Mouse (Mus musculus) Patski (cell line): Measurements from ENCODE around the gene Agpat2. TPM values are rescaled to one million over a fixed set of nuclear protein-coding genes. Genes with fewer than 3 reads are reported as not detected.

Source experiments
- ATAC-seq: fragments of 100-300 bp; one replicate; pipeline ENCODE4 v1.8.0; 2021
- CTCF ChIA-PET: fragments of 350-600 bp; sonication (Branson Sonifier 250); formaldehyde crosslinking; loops from one replicate; lab custom pipeline; 2022; ENCODE audit warnings: inconsistent platforms; lab: Charles Lee
- POLR2A ChIA-PET: fragments of 350-600 bp; sonication (Branson Sonifier 250); formaldehyde crosslinking; loops from one replicate; lab custom pipeline; 2022; ENCODE audit warnings: antibody characterized with exemption, inconsistent platforms; lab: Charles Lee
- DNase-seq: peaks from one replicate; pipeline ENCODE4 v3.0.0-alpha.2; 2011; ENCODE audit warnings: low read depth, low spot score
- H3K27me3 ChIP-seq: fragments of 371-371 bp; one replicate; pipeline ENCODE4 v1.5.1; 2021
- CTCF ChIP-seq: fragments of 100-300 bp; IDR thresholded peaks from one replicate; pipeline ENCODE4 v1.5.1; 2021
- in situ Hi-C: fragments of 300-500 bp; cut with MboI; formaldehyde crosslinking; loops from 3 replicates; pipeline ENCODE4 v1.11.1; 2018; ENCODE audit warnings: low pct_unique_long_range_greater_than_20kb, mixed read lengths
- polyA plus RNA-seq: library from polyadenylated mRNA; unstranded; gene quantifications from one replicate; pipeline ENCODE4 v1.2.3, GENCODE M21; 2021

Agpat2 gene
- polyA plus RNA-seq, 1 experiment from 2014 or later, result 41.6 TPM

DNA sequence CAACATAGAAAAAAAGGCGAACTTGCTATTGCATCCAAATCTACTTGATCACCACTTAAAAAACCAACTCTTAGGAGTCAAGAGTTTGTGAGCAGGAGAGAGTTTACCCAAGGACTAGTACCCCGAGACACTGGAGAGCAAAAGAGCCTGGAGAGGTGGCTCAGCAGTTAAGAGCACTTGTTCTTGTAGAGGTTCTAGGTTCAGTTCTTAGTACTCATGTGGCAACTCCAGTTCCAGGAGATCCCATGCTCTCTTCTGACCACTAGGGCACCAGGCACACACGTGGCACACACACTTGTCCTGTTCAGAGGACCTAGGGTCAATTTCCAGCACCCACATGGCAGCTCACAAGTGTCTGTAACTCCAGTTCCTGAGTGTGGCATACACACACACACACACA is 21.9 kb upstream of the Agpat2 start:
- DNase-seq (no peak), ATAC-seq (no peak)
- in situ Hi-C loops, result loop anchor here (25.0 kb wide), 1 partner anchor 786 kb away; no protein-coding TSS in a partner anchor
- TF ChIP-seq CTCF, result no peak
- CTCF ChIA-PET, result interaction anchor here (1.3 kb wide), 1 partner anchor 32 kb away, joined by 3 read pairs; no protein-coding TSS in a partner anchor
- H3K27me3 ChIP-seq, result no peaks in the 10 kb centered on the region
- POLR2A ChIA-PET, result no interaction called here

GRCm38 (mm10) chr2:26625419-26625818 is 21.2 kb upstream of the Agpat2 start:
- no peak for TF ChIP-seq CTCF
- in situ Hi-C loops, result loop anchor here (25.0 kb wide), 1 partner anchor 787 kb away; no protein-coding TSS in a partner anchor
- no peaks in the 10 kb centered on the region for H3K27me3 ChIP-seq
- POLR2A ChIA-PET, result no interaction called here
- ATAC-seq, result no peak
- no peak for DNase-seq
- CTCF ChIA-PET, result interaction anchor here (1.3 kb wide), 1 partner anchor 32 kb away, joined by 3 read pairs; no protein-coding TSS in a partner anchor

GRCm38 (mm10) chr2:26622984-26623383 is 18.8 kb upstream of the Agpat2 start:
- no peak for TF ChIP-seq CTCF
- ATAC-seq, result no peak
- in situ Hi-C loops, result no loop called here
- H3K27me3 ChIP-seq, result no peaks in the 10 kb centered on the region
- DNase-seq, result no peak
- ChIA-PET CTCF (no interaction called here), POLR2A (no interaction called here)

DNA sequence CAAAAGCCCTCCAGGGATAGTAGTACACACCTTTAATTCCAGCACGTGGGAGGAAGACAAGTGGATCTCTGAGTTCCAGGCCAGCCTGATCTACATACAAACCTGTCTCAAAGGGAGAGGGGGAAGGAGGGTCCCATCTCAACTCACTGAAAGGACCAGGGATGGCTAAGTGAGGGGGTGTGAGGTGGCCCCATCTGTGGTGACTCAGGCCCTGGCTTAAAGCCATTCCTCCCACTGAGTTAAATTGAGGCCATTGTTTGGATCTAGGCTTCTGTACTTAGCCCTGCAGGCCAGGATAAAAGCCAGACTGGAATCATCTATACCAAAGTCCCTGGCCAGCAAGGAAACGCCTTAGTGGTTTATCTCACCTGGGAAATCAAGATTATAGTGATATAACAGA is 17.0 kb upstream of the Agpat2 start:
- ChIA-PET POLR2A (no interaction called here), CTCF (no interaction called here)
- TF ChIP-seq CTCF, result no peak
- in situ Hi-C loops, result no loop called here
- ATAC-seq (no peak), DNase-seq (no peak)
- H3K27me3 ChIP-seq, result no peaks in the 10 kb centered on the region

DNA sequence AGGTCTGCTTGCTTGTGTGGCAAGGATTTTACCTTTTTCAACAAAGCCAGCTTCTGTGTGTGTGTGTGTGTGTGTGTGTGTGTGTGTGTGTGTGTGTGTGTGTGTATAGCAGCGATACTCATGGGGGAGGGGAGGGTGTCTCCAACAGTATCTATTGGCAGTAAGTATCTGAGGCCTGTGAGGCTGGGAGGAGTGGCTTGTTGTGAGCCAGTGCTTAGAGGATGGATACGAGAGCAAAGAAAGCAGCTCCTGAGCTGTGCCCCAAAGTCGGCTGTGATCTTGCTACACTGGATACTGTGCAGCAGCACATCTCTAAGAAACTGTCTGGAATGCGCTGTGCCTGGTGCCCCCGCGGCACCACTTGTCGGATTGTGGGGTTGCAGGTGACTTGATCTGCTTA is 13.7 kb upstream of the Agpat2 start:
- ChIA-PET CTCF (no interaction called here), POLR2A (no interaction called here)
- DNase-seq (no peak), ATAC-seq (no peak)
- H3K27me3 ChIP-seq, result no peaks in the 10 kb centered on the region
- no peak for TF ChIP-seq CTCF
- in situ Hi-C loops, result no loop called here

GRCm38 (mm10) chr2:26617331-26617730 is 13.1 kb upstream of the Agpat2 start:
- H3K27me3 ChIP-seq, result no peaks in the 10 kb centered on the region
- in situ Hi-C loops, result no loop called here
- ChIA-PET POLR2A (no interaction called here), CTCF (no interaction called here)
- TF ChIP-seq CTCF, result no peak
- no peak for DNase-seq
- no peak for ATAC-seq

- CTCF ChIA-PET, result no interaction called here
- DNase-seq, result no peak
- no peak for ATAC-seq
- no peaks in the 10 kb centered on the region for H3K27me3 ChIP-seq
- no peak for TF ChIP-seq CTCF
- POLR2A ChIA-PET, result no interaction called here
- in situ Hi-C loops, result no loop called here
These were observed 11.4 kb upstream of the Agpat2 start for GRCm38 (mm10) chr2:26615459-26616124.

GRCm38 (mm10) chr2:26614903-26615302 is 10.7 kb upstream of the Agpat2 start:
- CTCF ChIA-PET, result no interaction called here
- no peak for DNase-seq
- no peaks in the 10 kb centered on the region for H3K27me3 ChIP-seq
- no peak for TF ChIP-seq CTCF
- POLR2A ChIA-PET, result no interaction called here
- ATAC-seq, result no peak
- in situ Hi-C loops, result no loop called here

DNA sequence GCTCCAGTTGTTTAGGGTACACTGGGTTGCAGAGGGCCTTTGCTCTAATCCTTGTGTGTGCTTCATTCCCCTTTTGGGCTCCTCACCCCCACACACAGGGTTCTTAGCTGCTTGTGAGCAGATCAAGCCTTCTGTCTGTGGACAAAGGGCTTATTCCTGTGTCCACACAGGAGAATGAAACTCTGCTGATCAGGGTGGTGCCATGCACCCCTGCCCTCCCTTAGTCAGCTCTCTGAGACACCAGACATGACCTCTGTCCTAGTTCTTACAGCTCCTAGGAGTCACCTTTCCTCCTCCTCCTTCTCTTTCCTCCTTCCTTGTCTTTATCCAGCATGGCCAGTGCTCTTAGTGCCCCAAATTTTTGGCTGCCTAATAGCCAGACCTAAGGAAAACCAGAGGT is 7.7 kb upstream of the Agpat2 start:
- POLR2A ChIA-PET, result no interaction called here
- ATAC-seq (no peak), DNase-seq (no peak)
- in situ Hi-C loops, result no loop called here
- no peaks in the 10 kb centered on the region for H3K27me3 ChIP-seq
- TF ChIP-seq CTCF, result no peak
- CTCF ChIA-PET, result no interaction called here

DNA sequence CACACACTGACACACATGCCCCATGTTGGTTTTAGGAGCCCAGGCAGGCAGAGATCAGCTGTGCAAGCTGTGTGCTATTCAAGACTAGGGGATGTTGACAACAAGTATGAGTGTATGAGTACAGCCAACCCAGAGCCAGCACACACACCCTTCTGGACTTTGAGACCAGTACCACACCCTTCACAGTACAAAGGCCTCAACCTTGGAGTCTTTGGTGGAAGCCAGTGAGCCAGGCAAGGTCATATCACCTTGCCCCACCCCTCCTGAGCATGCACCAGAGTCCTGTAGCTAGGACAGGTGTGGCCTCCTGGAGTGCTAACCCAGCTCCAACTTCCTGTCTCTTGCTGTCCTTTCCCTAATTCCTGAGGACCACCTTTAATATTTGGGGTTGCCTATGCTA is 6.8 kb upstream of the Agpat2 start:
- no peak for DNase-seq
- no peak for ATAC-seq

GRCm38 (mm10) chr2:26610526-26610925 is 6.3 kb upstream of the Agpat2 start:
- in situ Hi-C loops, result no loop called here
- POLR2A ChIA-PET, result no interaction called here
- DNase-seq, result no peak
- no peaks in the 10 kb centered on the region for H3K27me3 ChIP-seq
- ATAC-seq, result no peak
- TF ChIP-seq CTCF, result no peak
- CTCF ChIA-PET, result interaction anchor here (0.8 to 0.9 kb wide), 2 partner anchors 19 to 296 kb away, joined by 3 read pairs; no protein-coding TSS in a partner anchor

More for the DNA sequence above, 6.8 kb upstream of the Agpat2 start:
- TF ChIP-seq CTCF, result no peak
- in situ Hi-C loops, result no loop called here
- H3K27me3 ChIP-seq, result no peaks in the 10 kb centered on the region
- CTCF ChIA-PET, result no interaction called here
- POLR2A ChIA-PET, result interaction anchor here (0.6 kb wide), 3 partner anchors 18 to 1089 kb away, joined by 3 to 6 read pairs (median 3); no protein-coding TSS in a partner anchor
